Mouse (Mus musculus): ENCODE results near the gene Sypl2.

DNA sequence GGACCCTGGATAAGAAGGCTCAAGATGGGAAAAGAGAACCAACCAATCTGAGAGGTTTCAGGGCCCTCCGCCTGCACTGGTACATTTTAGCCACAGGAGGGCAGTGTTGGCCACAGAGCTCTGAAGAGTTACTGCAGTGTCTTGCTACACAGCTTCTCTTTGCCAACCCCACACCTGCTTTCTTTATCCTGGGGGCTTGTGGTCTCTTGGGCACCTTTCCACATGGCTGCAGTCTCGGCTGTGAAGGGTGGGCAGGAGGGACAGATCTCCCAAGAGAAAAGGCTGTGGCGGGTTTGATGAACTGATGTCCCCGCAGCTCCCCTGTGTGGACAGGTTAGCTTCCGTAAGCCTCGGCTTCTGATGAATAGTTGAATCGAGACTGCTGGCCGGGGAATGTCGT, 61.6 kb downstream of the Sypl2 start:
- no peak for TF ChIP-seq POLR2A (IDR thresholded peaks at IDR 0.05; ENCODE audit: extremely low read depth, insufficient read depth, low read length)
- TF ChIP-seq CTCF (IDR thresholded peaks at IDR 0.05; ENCODE audit: extremely low read depth, insufficient read depth, low read length) = peak; percentile 98
